Mouse (Mus musculus) liver, adult 2 months (tissue): ENCODE measurements around the gene Syt12. TPM values are rescaled to one million over a fixed set of nuclear protein-coding genes. Genes with fewer than 3 reads are reported as not detected.

Experiments used
- DNase-seq: peaks from one replicate; pipeline ENCODE4 v3.0.0-alpha.2; 2011; ENCODE audit warnings: low read depth, low spot score; ENCODE audit errors: extremely low read depth
- H3K27ac ChIP-seq: fragments of 200-500 bp; replicated peaks from 2 replicates; pipeline ENCODE4 v1.5.1; 2012; ENCODE audit warnings: low read depth, mild to moderate bottlenecking, control low read depth, inconsistent platforms, low read length; ENCODE audit not compliant: insufficient read depth
- H3K27me3 ChIP-seq: fragments of 200-500 bp; 2 replicates; pipeline ENCODE4 v1.6.1; 2012; ENCODE audit warnings: mild to moderate bottlenecking, moderate library complexity, low read length, inconsistent platforms; ENCODE audit not compliant: control insufficient read depth, insufficient read depth
- H3K36me3 ChIP-seq: fragments of 200-500 bp; 2 replicates; pipeline ENCODE4 v1.6.1; 2012; ENCODE audit warnings: low read length, inconsistent platforms; ENCODE audit not compliant: control insufficient read depth, insufficient read depth
- H3K4me1 ChIP-seq: fragments of 200-500 bp; 2 replicates; pipeline ENCODE4 v1.6.1; 2011; ENCODE audit warnings: low read length; ENCODE audit not compliant: control insufficient read depth, insufficient read depth
- H3K4me3 ChIP-seq: fragments of 200-500 bp; 2 replicates; pipeline ENCODE4 v1.5.1; 2011; ENCODE audit warnings: low read depth, mild to moderate bottlenecking, control low read depth, low read length, moderate library complexity; ENCODE audit not compliant: insufficient read depth
- H3K79me2 ChIP-seq: fragments of 200-500 bp; 2 replicates; pipeline ENCODE4 v1.6.1; 2012; ENCODE audit warnings: inconsistent platforms, mild to moderate bottlenecking, low read length, moderate library complexity; ENCODE audit not compliant: control insufficient read depth, insufficient read depth
- H3K9ac ChIP-seq: fragments of 200-500 bp; 2 replicates; pipeline ENCODE4 v1.6.1; 2012; ENCODE audit warnings: low read depth, mild to moderate bottlenecking, control low read depth, inconsistent platforms, low read length
- CTCF ChIP-seq: fragments of 200-500 bp; IDR thresholded peaks from 2 replicates; pipeline ENCODE4 v1.5.1; 2011; ENCODE audit warnings: low read depth, low read length, control low read depth
- POLR2A ChIP-seq: fragments of 200-500 bp; IDR thresholded peaks from 2 replicates; pipeline ENCODE4 v1.6.1; 2011; ENCODE audit warnings: low read length, control low read depth; ENCODE audit not compliant: insufficient read depth; ENCODE audit errors: extremely low read depth
- WGBS: fragments of 180-500 bp; shearing (Covaris S2); methylation state at CpG from one replicate; pipeline ENCODE4 v1.1.7; 2018; 5-methylcytosine and 5-hydroxymethylcytosine counted together
- polyA plus RNA-seq: library from polyadenylated mRNA; depleted of rRNA; stranded (reverse); fragments of >200 nt; gene quantifications from 2 replicates; pipeline ENCODE4 v1.2.3, GENCODE M21; 2012; rRNA removed
- total RNA-seq: library from RNA; depleted of rRNA; stranded (reverse); fragments of >200 nt; gene quantifications from 2 replicates; pipeline ENCODE4 v1.2.3, GENCODE M21; 2014; rRNA removed

The Syt12 gene
- total RNA-seq, result 0.27 and 0.28 TPM in 2 replicates
- 0.47 and 0.91 TPM in 2 replicates for polyA plus RNA-seq

DNA sequence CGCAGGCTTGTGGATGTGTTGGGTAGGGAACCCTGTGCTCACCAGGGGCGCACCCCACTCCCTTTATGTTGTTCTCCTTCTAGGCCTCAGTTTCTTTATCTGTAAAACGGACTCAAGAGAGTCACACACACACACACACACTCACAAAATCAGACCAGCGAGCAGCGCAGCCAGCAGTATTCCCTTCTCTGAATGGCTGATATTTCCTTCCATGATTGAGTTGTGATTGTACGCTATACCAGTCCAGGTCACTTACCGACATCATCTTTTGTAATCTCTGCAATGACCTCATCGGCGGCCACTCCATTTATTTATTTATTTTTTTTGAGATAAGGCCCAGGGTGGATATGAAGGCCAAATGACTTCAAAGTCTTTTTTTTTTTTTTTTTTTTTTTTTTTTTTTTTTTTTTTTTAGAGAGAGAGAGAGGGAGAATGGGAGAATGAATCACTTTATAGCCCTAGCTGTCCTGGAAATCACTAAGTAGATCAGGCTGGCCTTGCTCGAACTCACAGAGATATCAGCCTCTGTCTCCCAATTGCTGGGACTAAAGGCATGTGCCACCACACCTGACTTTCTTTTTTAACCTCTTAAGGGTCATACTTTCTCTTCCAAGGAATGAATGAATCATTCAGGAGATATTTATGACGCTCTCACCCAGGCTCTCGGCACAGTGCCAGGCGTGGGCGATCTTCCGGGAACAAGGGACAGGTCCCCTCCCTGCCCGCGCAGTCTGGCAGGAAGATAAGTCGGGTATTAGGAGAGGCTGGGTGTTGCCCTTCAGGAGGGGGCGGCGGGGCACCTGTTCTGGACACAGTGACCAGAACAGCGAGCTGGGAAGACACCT lies at the start of gene Syt12:
Gene Syt12 (minus strand): TSS at position 103 of the 845 bp plus-strand sequence.
- H3K4me3 ChIP-seq, result peak within 1 kb of the TSS; percentile 75
- H3K79me2 ChIP-seq, result no peaks in the 10 kb centered on the region
- WGBS, result 10% methylated on average over 21 of the region's 21 CpGs
- DNase-seq, result peak; percentile 65
- TF ChIP-seq POLR2A, result no peak
- no peak for TF ChIP-seq CTCF
- peaks cover 5% of the 10 kb centered on the region; the same call in 1 of the 2 replicates for H3K27me3 ChIP-seq
- H3K27ac ChIP-seq, result no peak within 1 kb of the TSS
- H3K4me1 ChIP-seq, result peaks cover 6% of the 10 kb centered on the region; the same call in 1 of the 2 replicates
- no peaks in the 10 kb centered on the region for H3K36me3 ChIP-seq
- peak within 1 kb of the TSS; percentile 89 for H3K9ac ChIP-seq

DNA sequence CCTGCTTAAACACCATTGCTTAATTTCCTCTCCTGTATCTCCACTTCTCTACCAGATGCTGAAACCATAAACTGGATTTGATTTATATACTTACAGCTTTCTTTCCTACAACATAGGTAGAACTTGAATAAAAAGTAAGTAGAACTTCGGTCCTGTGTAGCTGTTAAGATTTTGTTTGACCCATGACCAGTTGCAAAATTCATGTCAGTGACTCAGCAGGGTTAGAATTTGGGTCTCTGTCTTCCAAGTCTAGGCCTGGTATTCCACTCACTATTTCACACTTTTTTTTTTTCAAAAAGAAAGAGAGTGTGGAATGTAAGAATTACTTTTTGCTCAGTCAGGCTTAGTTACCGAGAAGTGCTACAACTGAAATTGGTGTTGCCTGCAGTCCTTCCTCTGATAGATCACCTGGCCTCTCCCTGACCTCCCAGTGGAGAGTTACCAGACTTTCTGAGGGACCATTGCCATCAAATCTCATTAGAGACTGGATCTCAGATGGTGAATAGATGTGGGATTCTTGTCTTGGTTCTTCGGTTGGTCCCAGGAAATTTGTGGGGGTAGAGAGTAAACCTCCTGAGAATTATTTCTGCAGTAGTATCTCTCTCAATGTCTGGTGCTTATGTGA lies 44.3 kb upstream of the Syt12 start:
- TF ChIP-seq POLR2A (no peak), CTCF (no peak)
- peak overlapping the region; percentile 79 for H3K27ac ChIP-seq
- WGBS, result 46% methylated on average over 3 of the region's 3 CpGs
- H3K4me1 ChIP-seq, result peaks cover 10% of the 10 kb centered on the region; the same call in 1 of the 2 replicates
- H3K9ac ChIP-seq, result no peak overlapping the region
- peaks cover 17% of the 10 kb centered on the region for H3K36me3 ChIP-seq
- no peak overlapping the region for H3K4me3 ChIP-seq
- H3K79me2 ChIP-seq, result peaks cover 7% of the 10 kb centered on the region; the same call in 1 of the 2 replicates
- peak; percentile 92 for DNase-seq
- no peaks in the 10 kb centered on the region for H3K27me3 ChIP-seq

DNA sequence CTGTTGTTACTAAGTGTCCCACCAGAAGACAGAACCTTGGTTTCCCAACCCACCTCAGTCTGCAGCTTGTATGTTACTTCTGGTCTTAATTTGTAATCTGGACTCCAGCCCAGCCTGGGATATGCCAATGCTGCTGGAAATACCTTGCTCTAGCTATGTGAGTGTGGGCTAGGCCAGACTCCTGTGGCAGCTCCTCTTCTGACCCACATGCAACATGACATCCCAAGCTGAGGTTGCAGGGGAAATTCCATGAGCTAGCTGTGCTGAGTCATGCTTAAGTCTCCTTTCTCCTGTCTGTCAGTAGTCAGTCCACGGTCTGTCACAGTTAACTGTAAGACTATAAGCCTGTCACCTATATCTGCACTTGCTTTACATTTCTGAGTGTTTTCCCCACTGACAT lies 40.2 kb upstream of the Syt12 start:
- no peak overlapping the region for H3K9ac ChIP-seq

DNA sequence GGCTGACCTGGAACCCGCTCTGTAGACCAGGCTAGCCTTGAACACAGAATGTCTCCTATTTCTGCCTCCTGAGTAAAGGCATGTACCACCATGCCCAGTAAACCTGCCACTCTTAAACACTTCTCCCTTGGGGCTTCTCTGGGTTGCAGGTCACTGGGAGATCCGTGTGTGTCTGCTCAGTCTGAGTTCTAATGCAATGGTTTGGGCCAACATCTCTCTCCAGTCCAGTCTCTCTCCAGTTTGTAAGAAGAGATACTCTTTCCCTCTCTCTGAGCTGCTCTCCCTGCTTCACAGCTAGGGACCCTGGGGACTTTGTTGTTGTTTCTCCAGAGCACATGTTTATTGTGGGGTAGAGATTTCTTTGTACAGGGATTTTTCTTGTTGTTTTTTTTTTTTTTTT lies 39.0 kb upstream of the Syt12 start:
- no peak overlapping the region for H3K27ac ChIP-seq
- no peak for DNase-seq
- no peak overlapping the region for H3K9ac ChIP-seq
- H3K27me3 ChIP-seq, result no peaks in the 10 kb centered on the region
- H3K4me1 ChIP-seq, result peaks cover 21% of the 10 kb centered on the region
- H3K36me3 ChIP-seq, result peaks cover 10% of the 10 kb centered on the region; the same call in 1 of the 2 replicates
- no peak for TF ChIP-seq CTCF
- no peak for TF ChIP-seq POLR2A
- no peak overlapping the region for H3K4me3 ChIP-seq
- peaks cover 14% of the 10 kb centered on the region; the same call in 1 of the 2 replicates for H3K79me2 ChIP-seq
- 82% methylated on average over 2 of the region's 2 CpGs for WGBS

More for the DNA sequence above, 40.2 kb upstream of the Syt12 start:
- H3K4me3 ChIP-seq, result no peak overlapping the region
- peaks cover 22% of the 10 kb centered on the region for H3K4me1 ChIP-seq
- WGBS, result 61% methylated on average over 1 of the region's 1 CpGs
- H3K27ac ChIP-seq, result no peak overlapping the region
- H3K79me2 ChIP-seq, result peaks cover 13% of the 10 kb centered on the region; the same call in 1 of the 2 replicates
- DNase-seq, result peak; percentile 49
- no peak for TF ChIP-seq CTCF
- no peak for TF ChIP-seq POLR2A
- peaks cover 10% of the 10 kb centered on the region; the same call in 1 of the 2 replicates for H3K36me3 ChIP-seq
- no peaks in the 10 kb centered on the region for H3K27me3 ChIP-seq

DNA sequence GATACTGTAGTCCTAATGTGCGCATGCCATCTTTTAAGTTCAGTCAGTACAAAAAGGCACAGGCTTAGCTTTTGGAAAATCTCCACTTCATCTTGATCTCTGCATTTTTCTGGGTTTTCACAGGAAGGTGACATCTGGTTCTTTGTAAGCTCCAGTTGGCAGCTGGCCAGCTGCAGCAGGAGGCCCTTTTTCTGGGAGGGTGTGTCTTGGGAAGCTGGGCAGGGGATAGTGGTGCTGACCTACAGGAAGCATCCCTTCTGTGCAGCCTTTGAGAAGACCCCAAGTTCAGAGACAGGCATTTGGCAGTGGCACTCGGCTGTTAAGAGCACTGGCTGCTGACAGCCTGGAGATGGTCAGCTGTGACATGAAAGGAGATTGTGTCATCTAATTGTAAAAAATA lies 38.5 kb upstream of the Syt12 start:
- peaks cover 17% of the 10 kb centered on the region; the same call in 1 of the 2 replicates for H3K79me2 ChIP-seq
- no peak overlapping the region for H3K9ac ChIP-seq
- peaks cover 10% of the 10 kb centered on the region; the same call in 1 of the 2 replicates for H3K36me3 ChIP-seq
- H3K4me3 ChIP-seq, result no peak overlapping the region
- peaks cover 20% of the 10 kb centered on the region for H3K4me1 ChIP-seq
- no peak for DNase-seq
- 80% methylated on average over 2 of the region's 2 CpGs for WGBS
- TF ChIP-seq POLR2A, result no peak
- no peak overlapping the region for H3K27ac ChIP-seq
- no peaks in the 10 kb centered on the region for H3K27me3 ChIP-seq
